Mouse (Mus musculus) intestine, embryonic 15.5 days (tissue): ENCODE data around the gene Zfp94. TPM values are rescaled to one million over a fixed set of nuclear protein-coding genes. Genes with fewer than 3 reads are reported as not detected.
A peak's percentile ranks its signal among the peaks of the same experiment; 100 is the strongest.

Source experiments
- ATAC-seq: fragments of 200-750 bp; cut with Nextera tagmentation; 2 replicates; pipeline ENCODE4 v1.8.0; 2017; ENCODE audit warnings: moderate TSS enrichment, moderate library complexity
- H3K27ac ChIP-seq: fragments of 300-500 bp; sonication (generic); 2 replicates; pipeline ENCODE4 v1.5.1; 2015; ENCODE audit warnings: mild to moderate bottlenecking, inconsistent platforms
- H3K27me3 ChIP-seq: fragments of 300-500 bp; sonication (generic); replicated peaks from 2 replicates; pipeline ENCODE4 v1.6.1; 2015; ENCODE audit warnings: inconsistent platforms
- H3K36me3 ChIP-seq: fragments of 300-500 bp; sonication (generic); 2 replicates; pipeline ENCODE4 v1.6.1; 2015; ENCODE audit warnings: inconsistent platforms
- H3K4me1 ChIP-seq: fragments of 300-500 bp; sonication (generic); replicated peaks from 2 replicates; pipeline ENCODE4 v1.6.1; 2015; ENCODE audit warnings: inconsistent platforms
- H3K4me2 ChIP-seq: fragments of 300-500 bp; sonication (generic); replicated peaks from 2 replicates; pipeline ENCODE4 v1.6.1; 2015; ENCODE audit warnings: mild to moderate bottlenecking, inconsistent platforms
- H3K4me3 ChIP-seq: fragments of 300-500 bp; sonication (generic); replicated peaks from 2 replicates; pipeline ENCODE4 v1.5.1; 2015; ENCODE audit warnings: inconsistent platforms
- H3K9ac ChIP-seq: fragments of 300-500 bp; sonication (generic); 2 replicates; pipeline ENCODE4 v1.6.1; 2015; ENCODE audit warnings: inconsistent platforms
- H3K9me3 ChIP-seq: fragments of 300-500 bp; sonication (generic); 2 replicates; pipeline ENCODE4 v1.6.1; 2016; ENCODE audit warnings: inconsistent platforms
- WGBS: fragments of 180-500 bp; shearing (Covaris S2); methylation state at CpG from one replicate; pipeline ENCODE4 v1.1.7; 2015; 5-methylcytosine and 5-hydroxymethylcytosine counted together
- polyA plus RNA-seq: library from polyadenylated mRNA; unstranded; fragments of >200 nt; fragmentation: Nextera tagmentation; extraction: Ambion mirVana; gene quantifications from 2 replicates; pipeline ENCODE4 v1.2.1, GENCODE M21; 2015

The Zfp94 gene
- polyA plus RNA-seq, 1 experiment from 2014 or later: 6.0 TPM

DNA sequence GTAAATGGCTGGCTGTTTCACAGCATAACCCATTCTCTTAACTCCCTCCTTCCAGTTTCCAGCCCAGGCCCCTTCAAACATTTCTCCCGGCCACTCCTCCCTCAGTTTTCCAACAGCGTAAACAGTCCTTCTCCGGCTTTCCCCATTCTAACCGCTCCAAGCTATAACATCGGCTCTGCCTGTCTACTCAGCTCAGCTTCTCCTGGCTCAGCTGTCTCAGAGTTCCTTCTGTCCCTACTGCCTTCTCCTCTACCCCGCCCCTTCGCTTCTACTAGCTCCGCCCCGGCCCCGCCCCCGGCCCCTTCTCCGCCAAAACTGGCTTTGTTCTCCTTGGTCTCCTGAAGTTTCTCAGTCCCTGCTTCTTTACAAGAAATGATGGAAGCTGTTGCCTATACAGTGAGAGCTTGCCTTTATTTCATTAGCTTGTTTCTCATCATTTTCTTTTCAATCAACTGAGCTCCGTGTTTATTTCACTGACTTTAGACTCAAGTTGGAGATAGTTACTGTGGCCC lies 15.6 kb downstream of the Zfp94 start, which contains the start of gene Zfp61:
TSS of gene Zfp61 (minus strand) at position 462 of the 512 bp plus-strand sequence.
- Histone ChIP-seq H3K4me3 (peak within 1 kb of the TSS; percentile 71), H3K36me3 (peaks cover 7% of the 10 kb centered on the region; the same call in 1 of the 2 replicates), H3K27ac (peak within 1 kb of the TSS; percentile 64), H3K9me3 (no peaks in the 10 kb centered on the region), H3K27me3 (no peaks in the 10 kb centered on the region), H3K4me2 (peak within 1 kb of the TSS; percentile 86), H3K9ac (no peak within 1 kb of the TSS), H3K4me1 (0 out of 2 replicates have a peak, but pooled peaks cover 9% of the 10 kb centered on the region)
- 2% methylated on average over 13 of the region's 13 CpGs for WGBS
- peak; percentile 78 for ATAC-seq

DNA sequence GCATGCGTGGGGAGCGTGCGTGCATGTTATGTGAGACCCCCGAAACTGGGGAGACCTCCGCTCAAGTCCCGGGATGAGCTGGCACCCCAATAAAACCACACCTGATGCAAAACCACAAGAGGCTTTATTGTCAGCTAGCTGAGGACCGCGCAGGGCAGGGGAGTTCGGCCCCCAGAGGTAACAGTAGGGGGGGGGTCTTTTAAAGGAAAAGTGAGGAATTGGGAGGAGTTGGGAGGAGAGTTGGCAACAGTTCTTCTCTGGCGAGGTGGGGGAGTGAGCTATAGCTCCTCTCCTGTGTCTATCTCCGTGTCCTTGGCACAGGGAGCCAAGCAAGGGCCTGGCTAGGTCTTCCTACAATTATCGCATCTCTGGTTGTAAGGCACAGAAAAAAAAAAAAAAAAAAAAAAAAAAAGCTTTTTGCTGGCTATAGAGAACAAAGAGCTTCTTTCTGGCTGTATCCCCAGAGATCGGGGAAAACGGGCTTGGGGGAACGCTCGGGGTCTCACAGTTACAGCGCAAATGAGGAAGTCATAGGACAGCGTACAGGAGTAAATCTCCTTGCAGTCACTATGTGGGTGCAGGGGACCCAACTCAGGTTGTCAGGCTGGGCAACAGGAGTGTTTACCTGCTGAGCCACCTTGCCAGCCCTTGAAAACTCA lies 16.5 kb downstream of the Zfp94 start:
- H3K9ac ChIP-seq: 0 out of 2 replicates have a peak overlapping the region, but pooled peaks have one; percentile 40
- peak overlapping the region; percentile 71 for H3K4me3 ChIP-seq
- under 1% methylated on average over 18 of the region's 18 CpGs for WGBS
- H3K27me3 ChIP-seq: no peaks in the 10 kb centered on the region
- H3K4me1 ChIP-seq: 0 out of 2 replicates have a peak, but pooled peaks cover 9% of the 10 kb centered on the region
- peak overlapping the region; percentile 92 for H3K27ac ChIP-seq
- peaks cover 10% of the 10 kb centered on the region; the same call in 1 of the 2 replicates for H3K36me3 ChIP-seq
- peak overlapping the region; percentile 86 for H3K4me2 ChIP-seq
- ATAC-seq: peak; percentile 37
- H3K9me3 ChIP-seq: no peaks in the 10 kb centered on the region

DNA sequence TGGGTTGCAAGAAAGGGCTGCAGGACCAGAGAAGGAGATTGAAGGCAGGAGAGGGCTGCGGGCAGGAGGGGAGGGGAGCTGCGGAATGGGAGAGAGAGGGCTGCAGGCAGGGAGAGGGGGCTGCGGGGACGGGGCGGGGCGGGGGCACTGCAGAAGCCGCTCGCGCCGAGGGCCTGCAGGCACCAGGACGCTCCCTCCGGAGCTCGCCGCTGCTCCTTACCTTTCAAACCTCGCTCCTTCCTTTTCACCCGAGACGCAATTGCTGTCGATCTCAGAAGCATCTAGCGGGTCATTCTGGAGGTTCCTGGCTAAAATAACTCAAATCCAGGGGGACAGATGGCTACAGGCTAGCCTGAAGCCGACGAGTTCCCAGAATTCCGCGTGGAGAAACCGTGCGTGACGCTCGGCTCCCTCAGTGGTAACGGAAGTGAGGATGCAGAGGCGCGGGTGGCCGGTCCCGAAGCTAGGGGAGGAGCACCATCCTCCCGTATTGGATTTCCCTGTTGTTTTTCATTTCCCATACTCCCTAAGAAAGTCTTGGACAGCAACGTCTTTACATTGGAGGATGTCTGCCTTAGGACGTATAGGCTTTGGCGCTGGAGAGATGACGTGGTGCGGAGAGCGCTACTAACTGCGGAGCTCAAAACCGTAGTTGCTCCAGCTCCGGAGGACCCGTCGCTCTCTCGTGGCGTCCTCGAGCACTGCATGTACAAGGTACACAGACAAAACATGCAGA lies 17.3 kb downstream of the Zfp94 start:
- peak overlapping the region; percentile 92 for H3K27ac ChIP-seq
- peak overlapping the region; percentile 73 for H3K9ac ChIP-seq
- H3K27me3 ChIP-seq: no peaks in the 10 kb centered on the region
- 0 out of 2 replicates have a peak, but pooled peaks cover 9% of the 10 kb centered on the region for H3K4me1 ChIP-seq
- peak overlapping the region; percentile 86 for H3K4me2 ChIP-seq
- peaks cover 14% of the 10 kb centered on the region for H3K36me3 ChIP-seq
- under 1% methylated on average over 45 of the region's 47 CpGs for WGBS
- H3K4me3 ChIP-seq: peak overlapping the region; percentile 71
- ATAC-seq: peak; percentile 91
- no peaks in the 10 kb centered on the region for H3K9me3 ChIP-seq

DNA sequence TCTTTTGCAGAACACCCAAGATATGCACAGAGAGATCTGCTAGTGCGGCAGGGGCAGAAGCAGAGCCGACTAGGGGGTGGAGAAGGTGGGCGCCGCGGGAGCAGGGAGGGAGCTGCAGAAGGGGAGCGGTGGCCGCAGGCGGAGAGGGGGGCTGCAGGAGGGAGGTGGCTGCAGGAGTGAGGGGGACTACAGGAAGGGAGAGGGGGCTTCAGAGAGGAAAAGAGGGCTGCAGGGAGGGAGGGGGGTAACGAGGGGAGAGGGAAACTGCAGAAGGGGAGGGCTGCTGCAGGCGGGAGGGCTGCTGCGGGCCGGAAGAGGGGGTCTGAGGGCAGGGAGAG lies 17.9 kb downstream of the Zfp94 start:
- WGBS: 2% methylated on average over 12 of the region's 12 CpGs
- Histone ChIP-seq H3K9me3 (no peaks in the 10 kb centered on the region), H3K27me3 (no peaks in the 10 kb centered on the region), H3K27ac (peak overlapping the region; percentile 92), H3K36me3 (peaks cover 17% of the 10 kb centered on the region), H3K4me1 (0 out of 2 replicates have a peak, but pooled peaks cover 9% of the 10 kb centered on the region), H3K4me3 (peak overlapping the region; percentile 71), H3K4me2 (peak overlapping the region; percentile 86), H3K9ac (peak overlapping the region; percentile 73)
- peak; percentile 3 for ATAC-seq

DNA sequence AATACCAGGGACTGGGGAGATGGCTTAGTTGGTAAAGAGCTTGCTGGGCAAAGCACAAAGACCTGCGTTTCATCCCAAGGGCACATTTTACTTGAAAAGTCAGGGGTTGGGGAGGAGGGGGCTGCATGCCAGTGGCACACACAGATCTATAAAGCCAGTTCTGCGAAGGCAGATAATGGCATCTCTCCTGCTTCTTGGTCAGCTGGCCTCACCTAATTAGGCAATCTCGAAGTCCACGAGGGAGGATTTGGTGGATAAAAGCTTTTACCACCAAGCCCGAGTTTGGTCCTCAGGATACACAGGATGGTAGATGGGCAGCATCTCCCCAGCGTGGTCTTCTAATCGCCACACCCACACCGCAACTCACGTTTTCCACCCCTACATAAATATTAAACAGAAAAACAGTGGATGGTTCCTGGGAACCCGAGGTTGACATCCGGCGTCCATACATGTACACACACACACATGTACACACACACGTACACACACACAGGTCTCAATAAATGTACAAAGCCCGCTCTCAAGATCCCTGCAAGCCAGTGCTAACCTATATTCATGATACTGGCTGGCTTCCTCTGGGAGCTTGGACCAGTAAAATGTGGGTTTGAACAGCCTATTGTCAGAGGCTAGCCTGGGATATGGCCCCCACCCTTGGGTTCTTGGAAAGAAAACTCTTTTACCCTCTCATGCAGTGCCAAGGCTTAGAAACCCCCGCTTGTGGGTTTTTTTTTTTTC lies 18.9 kb downstream of the Zfp94 start:
- Histone ChIP-seq H3K4me1 (0 out of 2 replicates have a peak, but pooled peaks cover 9% of the 10 kb centered on the region), H3K27ac (no peak overlapping the region), H3K27me3 (no peaks in the 10 kb centered on the region), H3K4me3 (no peak overlapping the region), H3K4me2 (peak overlapping the region; percentile 86), H3K9me3 (no peaks in the 10 kb centered on the region), H3K36me3 (peaks cover 14% of the 10 kb centered on the region), H3K9ac (no peak overlapping the region)
- WGBS: 92% methylated on average over 15 of the region's 15 CpGs
- no peak for ATAC-seq

- Histone ChIP-seq H3K27me3 (no peaks in the 10 kb centered on the region), H3K4me3 (no peak overlapping the region), H3K4me2 (no peak overlapping the region), H3K36me3 (peaks cover 22% of the 10 kb centered on the region), H3K9me3 (no peaks in the 10 kb centered on the region; the same call in 1 of the 2 replicates), H3K27ac (no peak overlapping the region), H3K9ac (no peak overlapping the region), H3K4me1 (0 out of 2 replicates have a peak, but pooled peaks cover 9% of the 10 kb centered on the region)
- ATAC-seq: no peak
- 89% methylated on average over 7 of the region's 7 CpGs for WGBS
Observed at GRCm38 (mm10) chr7:24296386-24296785, 20.1 kb downstream of the Zfp94 start.

DNA sequence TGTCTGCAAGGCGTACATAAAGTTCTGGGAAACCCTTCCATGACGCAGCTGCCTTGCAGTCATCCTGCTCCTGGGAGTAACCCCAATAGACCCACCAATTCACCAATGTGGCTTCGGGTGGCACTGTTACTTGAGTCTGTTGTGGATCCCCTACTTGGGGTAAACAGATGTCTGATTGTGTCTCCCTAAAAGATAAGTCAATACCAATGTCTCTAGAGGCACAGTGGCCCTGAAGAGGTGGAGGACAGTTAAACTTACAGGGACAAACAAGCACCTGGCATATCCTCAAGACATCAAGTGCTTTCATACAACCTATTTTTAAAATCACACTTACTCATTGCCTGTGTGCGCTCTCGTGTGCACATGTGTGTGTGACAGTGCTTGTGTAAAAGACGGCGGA lies 21.1 kb downstream of the Zfp94 start:
- no peaks in the 10 kb centered on the region; the same call in 1 of the 2 replicates for H3K9me3 ChIP-seq
- H3K4me2 ChIP-seq: no peak overlapping the region
- no peak overlapping the region for H3K9ac ChIP-seq
- H3K27me3 ChIP-seq: no peaks in the 10 kb centered on the region
- no peak overlapping the region for H3K4me3 ChIP-seq
- WGBS: 95% methylated on average over 7 of the region's 7 CpGs
- H3K4me1 ChIP-seq: 0 out of 2 replicates have a peak, but pooled peaks cover 9% of the 10 kb centered on the region
- no peak for ATAC-seq
- no peak overlapping the region for H3K27ac ChIP-seq
- H3K36me3 ChIP-seq: peaks cover 31% of the 10 kb centered on the region

DNA sequence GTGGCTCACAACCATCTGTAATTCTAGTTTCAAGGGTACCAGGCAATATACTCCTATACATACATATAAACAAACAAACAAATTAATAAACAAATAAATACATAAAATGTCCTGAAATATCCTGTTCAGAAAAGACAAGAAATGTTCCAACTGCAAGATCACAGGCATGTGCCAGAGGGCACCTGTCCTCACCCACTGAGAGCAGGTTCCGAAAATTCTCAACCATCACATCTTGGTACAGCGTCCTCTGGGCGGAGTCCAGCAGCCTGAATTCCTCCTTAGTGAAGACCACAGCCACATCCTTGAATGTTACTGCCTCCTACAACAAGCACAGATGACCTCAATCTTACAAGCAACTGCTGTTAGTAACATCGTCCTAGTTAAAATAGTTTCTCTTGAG lies 21.7 kb downstream of the Zfp94 start:
- no peak overlapping the region for H3K4me2 ChIP-seq
- 95% methylated on average over 4 of the region's 4 CpGs for WGBS
- no peak overlapping the region for H3K27ac ChIP-seq
- 0 out of 2 replicates have a peak, but pooled peaks cover 5% of the 10 kb centered on the region for H3K4me1 ChIP-seq
- no peak for ATAC-seq
- H3K9me3 ChIP-seq: no peaks in the 10 kb centered on the region; the same call in 1 of the 2 replicates
- no peak overlapping the region for H3K9ac ChIP-seq
- H3K36me3 ChIP-seq: peaks cover 36% of the 10 kb centered on the region
- no peaks in the 10 kb centered on the region for H3K27me3 ChIP-seq
- H3K4me3 ChIP-seq: no peak overlapping the region

DNA sequence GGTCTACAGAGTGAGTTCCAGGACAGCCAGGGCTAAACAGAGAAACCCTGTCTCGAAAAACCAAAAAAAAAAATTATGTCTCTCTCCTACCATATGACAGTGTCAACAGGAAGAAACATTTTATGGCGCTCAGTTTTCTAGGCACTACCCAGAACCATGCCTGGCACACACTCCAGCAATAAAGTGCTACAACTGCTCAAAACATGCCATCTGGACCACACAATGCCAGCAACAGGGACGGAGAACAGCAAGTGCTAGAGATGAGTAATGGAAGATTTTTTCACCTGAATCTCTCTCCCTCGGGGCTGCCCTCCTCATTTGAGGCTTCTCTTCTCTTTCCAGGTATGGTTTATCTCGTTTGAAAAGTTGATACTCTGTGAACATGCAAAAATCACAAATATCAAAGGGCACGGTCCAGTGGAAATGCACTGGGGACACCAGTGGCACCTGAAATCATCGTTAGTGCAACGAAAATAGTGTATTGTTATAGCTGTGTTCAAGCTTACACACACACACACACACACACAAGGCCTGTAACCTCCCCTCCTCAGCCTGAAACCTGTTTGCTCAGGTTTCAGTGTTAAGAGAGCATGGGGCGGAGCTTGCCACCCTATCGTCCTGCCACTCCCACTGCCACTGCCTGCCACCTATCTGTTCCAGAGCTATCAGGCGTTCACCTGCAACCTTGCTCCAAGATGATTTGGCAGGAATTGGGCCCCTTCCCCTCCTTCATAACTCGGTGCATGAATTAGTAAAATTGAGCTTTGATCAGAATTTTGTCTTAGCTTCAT lies 23.2 kb downstream of the Zfp94 start:
- Histone ChIP-seq H3K27me3 (no peaks in the 10 kb centered on the region), H3K4me3 (no peak overlapping the region), H3K4me1 (0 out of 2 replicates have a peak, but pooled peaks cover 4% of the 10 kb centered on the region), H3K9ac (no peak overlapping the region), H3K27ac (no peak overlapping the region), H3K4me2 (no peak overlapping the region), H3K36me3 (peaks cover 36% of the 10 kb centered on the region), H3K9me3 (no peaks in the 10 kb centered on the region; the same call in 1 of the 2 replicates)
- 73% methylated on average over 12 of the region's 12 CpGs for WGBS
- ATAC-seq: peak; percentile 64

DNA sequence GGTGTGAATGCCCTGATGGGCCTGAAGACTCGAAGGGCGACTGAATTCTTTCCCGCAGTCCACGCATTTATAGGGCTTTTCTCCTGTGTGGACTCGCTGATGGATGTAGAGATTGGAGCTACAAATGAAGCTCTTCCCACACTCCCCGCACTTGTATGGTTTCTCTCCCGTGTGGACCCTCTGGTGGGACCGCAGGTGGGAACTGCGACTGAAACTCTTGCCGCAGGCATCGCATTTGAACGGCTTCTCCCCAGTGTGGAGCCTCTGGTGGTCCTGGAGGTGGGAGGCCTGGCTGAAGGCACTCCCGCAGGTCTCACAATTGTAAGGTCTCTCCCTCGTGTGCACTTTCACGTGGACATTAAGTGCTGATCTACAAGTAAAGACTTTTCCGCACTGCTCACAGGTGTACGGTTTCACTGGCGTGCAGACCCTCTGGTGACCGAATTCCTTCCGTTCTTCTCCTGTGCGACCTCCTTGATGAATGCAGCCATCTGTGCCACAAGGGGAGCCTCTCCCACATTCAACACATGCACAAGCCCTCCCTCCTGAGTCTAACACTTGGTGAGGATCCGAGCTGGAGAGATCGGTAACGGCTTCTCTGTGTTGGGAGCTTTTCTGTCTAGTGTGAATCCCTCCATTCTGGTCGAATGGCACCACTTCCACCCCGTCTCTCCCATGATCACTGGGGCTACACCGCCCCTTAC lies 24.9 kb downstream of the Zfp94 start:
- no peak overlapping the region for H3K27ac ChIP-seq
- WGBS: 91% methylated on average over 27 of the region's 27 CpGs
- H3K36me3 ChIP-seq: peaks cover 36% of the 10 kb centered on the region

More for the DNA sequence above, 24.9 kb downstream of the Zfp94 start:
- Histone ChIP-seq H3K9ac (no peak overlapping the region), H3K4me2 (no peak overlapping the region), H3K4me3 (no peak overlapping the region), H3K27me3 (no peaks in the 10 kb centered on the region), H3K4me1 (no peaks in the 10 kb centered on the region), H3K9me3 (no peaks in the 10 kb centered on the region; the same call in 1 of the 2 replicates)
- no peak for ATAC-seq
